Mouse (Mus musculus): ENCODE results near the gene Fpr3. TPM values are rescaled to one million over a fixed set of nuclear protein-coding genes. Genes with fewer than 3 reads are reported as not detected.

The Fpr3 gene
- polyA plus RNA-seq, 1 experiment, result not detected

DNA sequence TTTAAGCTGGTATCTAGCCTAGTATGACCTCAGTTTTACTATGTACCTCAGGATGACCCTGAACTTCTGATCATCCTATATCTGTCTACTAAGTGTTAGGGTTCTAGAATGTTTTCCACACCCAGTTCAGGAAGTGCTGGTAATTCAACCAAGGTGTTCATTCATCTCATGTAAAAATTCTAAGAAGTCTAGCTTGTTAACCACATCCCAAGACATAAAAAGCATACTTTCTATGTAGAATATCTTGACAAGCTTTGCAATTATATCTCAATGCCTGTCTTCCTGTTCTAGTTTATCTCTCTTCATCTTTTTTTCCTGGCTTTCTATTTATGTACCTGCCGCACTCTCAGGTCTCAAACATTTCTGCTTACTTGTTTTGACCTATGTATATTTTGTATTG, 117.1 kb downstream of the Fpr3 start:
- Histone ChIP-seq H3K27ac (ENCODE audit: control insufficient read depth, insufficient read depth, low read length) (no peak overlapping the region), H3K36me3 (ENCODE audit: control insufficient read depth, insufficient read depth, low read length) (no peaks in the 10 kb centered on the region), H3K27me3 (ENCODE audit: control insufficient read depth, insufficient read depth, low read length) (no peaks in the 10 kb centered on the region), H3K4me3 (ENCODE audit: control insufficient read depth, insufficient read depth, low read length) (no peak overlapping the region), H3K4me1 (replicated peaks; ENCODE audit: control insufficient read depth, insufficient read depth, low read length) (no peaks in the 10 kb centered on the region)
- TF ChIP-seq POLR2A (IDR thresholded peaks at IDR 0.05; ENCODE audit: control insufficient read depth, extremely low read depth, insufficient read depth, low read length, poor library complexity) (no peak), CTCF (IDR thresholded peaks at IDR 0.05; ENCODE audit: borderline replicate concordance, control insufficient read depth, extremely low read depth, insufficient read depth, low read length, poor library complexity) (no peak)
- no peak for DNase-seq
- WGBS, result 83% methylated on average over 1 of the region's 1 CpGs

Other genes starting within 250 kb of the Fpr3 start
- gene Vmn2r90, start 184.1 kb upstream of the Fpr3 start, polyA plus RNA-seq (2012; rRNA removed), result 0.04 TPM in 1 of 2 replicates, not detected in the other
- 11.3 and 14.9 TPM in 2 replicates for gene Spaca6, start 60.7 kb upstream of the Fpr3 start, polyA plus RNA-seq (2012; rRNA removed)
- 0.33 and 0.50 TPM in 2 replicates for gene Has1, start 32.6 kb upstream of the Fpr3 start, polyA plus RNA-seq (2012; rRNA removed)
- gene Fpr1, start 3.9 kb upstream of the Fpr3 start, polyA plus RNA-seq (2012; rRNA removed), result 0.50 and 0.74 TPM in 2 replicates
- 0.18 and 0.73 TPM in 2 replicates for gene Fpr2, start within 50 bp of the Fpr3 start, polyA plus RNA-seq (2012; rRNA removed)
- not detected in 2 replicates for gene Fpr-rs4, start 133.9 kb downstream of the Fpr3 start, polyA plus RNA-seq (2012; rRNA removed)
- gene Vmn2r124, start 161.6 kb downstream of the Fpr3 start, polyA plus RNA-seq (2012; rRNA removed), result not detected in 2 replicates
- gene Vmn2r91, start 197.2 kb downstream of the Fpr3 start, polyA plus RNA-seq (2012; rRNA removed), result not detected in 2 replicates

Measured in thymus, adult 2 months (tissue).